Mouse (Mus musculus): ENCODE results near the gene Cbx8. TPM values are rescaled to one million over a fixed set of nuclear protein-coding genes. Genes with fewer than 3 reads are reported as not detected.
A peak's percentile ranks its signal among the peaks of the same experiment; 100 is the strongest.

Cbx8 gene
- polyA plus RNA-seq (2011; ENCODE audit: insufficient read depth, insufficient read length, low replicate concordance, missing spikeins), result 3.3 and 7.4 TPM in 2 replicates

- under 1% methylated on average over 63 of the region's 63 CpGs for WGBS
- H3K27ac ChIP-seq (ENCODE audit: control insufficient read depth, insufficient read depth, low read depth, low read length, poor library complexity), result peak within 1 kb of the TSS; percentile 90
- no peaks in the 10 kb centered on the region; the same call in 1 of the 2 replicates for H3K4me1 ChIP-seq (ENCODE audit: control insufficient read depth, insufficient read depth, low read length)
- peak within 1 kb of the TSS; percentile 90 for H3K4me3 ChIP-seq (replicated peaks; ENCODE audit: control insufficient read depth, low read depth, low read length)
- TF ChIP-seq CTCF (IDR thresholded peaks at IDR 0.05; ENCODE audit: control insufficient read depth, insufficient read depth, low read length) (no peak), POLR2A (IDR thresholded peaks at IDR 0.05; ENCODE audit: borderline replicate concordance, control insufficient read depth, low read depth, low read length) (peak; percentile 59)
Measured at GRCm38 (mm10) chr11:119040600-119041324, at the start of gene Cbx8. Gene Cbx8, minus strand, starts transcription at chr11:119040969.

- H3K4me1 ChIP-seq (ENCODE audit: control insufficient read depth, insufficient read depth, low read length), result peaks cover 3% of the 10 kb centered on the region
- H3K27ac ChIP-seq (ENCODE audit: control insufficient read depth, insufficient read depth, low read depth, low read length, poor library complexity), result peak overlapping the region; percentile 66
- WGBS, result under 1% methylated on average over 74 of the region's 75 CpGs
- TF ChIP-seq POLR2A (IDR thresholded peaks at IDR 0.05; ENCODE audit: borderline replicate concordance, control insufficient read depth, low read depth, low read length), result no peak
- peak overlapping the region; percentile 62 for H3K4me3 ChIP-seq (replicated peaks; ENCODE audit: control insufficient read depth, low read depth, low read length)
Measured at GRCm38 (mm10) chr11:119090076-119090960, 49.5 kb upstream of the Cbx8 start.

GRCm38 (mm10) chr11:119089235-119090075 is 48.7 kb upstream of the Cbx8 start:
- peaks cover 3% of the 10 kb centered on the region for H3K4me1 ChIP-seq (ENCODE audit: control insufficient read depth, insufficient read depth, low read length)
- peak overlapping the region; percentile 95 for H3K27ac ChIP-seq (ENCODE audit: control insufficient read depth, insufficient read depth, low read depth, low read length, poor library complexity)
- TF ChIP-seq POLR2A (IDR thresholded peaks at IDR 0.05; ENCODE audit: borderline replicate concordance, control insufficient read depth, low read depth, low read length) (no peak), CTCF (IDR thresholded peaks at IDR 0.05; ENCODE audit: control insufficient read depth, insufficient read depth, low read length) (no peak)
- H3K4me3 ChIP-seq (replicated peaks; ENCODE audit: control insufficient read depth, low read depth, low read length), result peak overlapping the region; percentile 44
- WGBS, result under 1% methylated on average over 41 of the region's 41 CpGs

- Histone ChIP-seq H3K4me3 (replicated peaks; ENCODE audit: control insufficient read depth, low read depth, low read length) (no peak overlapping the region), H3K27ac (ENCODE audit: control insufficient read depth, insufficient read depth, low read depth, low read length, poor library complexity) (peak overlapping the region; percentile 95), H3K4me1 (ENCODE audit: control insufficient read depth, insufficient read depth, low read length) (peaks cover 3% of the 10 kb centered on the region)
- 3% methylated on average over 28 of the region's 28 CpGs for WGBS
- TF ChIP-seq POLR2A (IDR thresholded peaks at IDR 0.05; ENCODE audit: borderline replicate concordance, control insufficient read depth, low read depth, low read length) (no peak), CTCF (IDR thresholded peaks at IDR 0.05; ENCODE audit: control insufficient read depth, insufficient read depth, low read length) (peak; percentile 31; the same call in 1 of the 2 replicates)
Measured at GRCm38 (mm10) chr11:119088391-119089234, 47.8 kb upstream of the Cbx8 start.

- H3K4me3 ChIP-seq (replicated peaks; ENCODE audit: control insufficient read depth, low read depth, low read length), result peak overlapping the region; percentile 58
- H3K4me1 ChIP-seq (ENCODE audit: control insufficient read depth, insufficient read depth, low read length), result peaks cover 3% of the 10 kb centered on the region
- WGBS, result 3% methylated on average over 35 of the region's 35 CpGs
- peak overlapping the region; percentile 95 for H3K27ac ChIP-seq (ENCODE audit: control insufficient read depth, insufficient read depth, low read depth, low read length, poor library complexity)
- TF ChIP-seq CTCF (IDR thresholded peaks at IDR 0.05; ENCODE audit: control insufficient read depth, insufficient read depth, low read length), result no peak
- no peak for TF ChIP-seq POLR2A (IDR thresholded peaks at IDR 0.05; ENCODE audit: borderline replicate concordance, control insufficient read depth, low read depth, low read length)
Measured at GRCm38 (mm10) chr11:119087301-119088082, 46.7 kb upstream of the Cbx8 start.

- Histone ChIP-seq H3K4me1 (ENCODE audit: control insufficient read depth, insufficient read depth, low read length) (peaks cover 3% of the 10 kb centered on the region), H3K27ac (ENCODE audit: control insufficient read depth, insufficient read depth, low read depth, low read length, poor library complexity) (peak within 1 kb of the TSS; percentile 95), H3K4me3 (replicated peaks; ENCODE audit: control insufficient read depth, low read depth, low read length) (peak within 1 kb of the TSS; percentile 94)
- under 1% methylated on average over 65 of the region's 67 CpGs for WGBS
- TF ChIP-seq POLR2A (IDR thresholded peaks at IDR 0.05; ENCODE audit: borderline replicate concordance, control insufficient read depth, low read depth, low read length) (peak; percentile 90), CTCF (IDR thresholded peaks at IDR 0.05; ENCODE audit: control insufficient read depth, insufficient read depth, low read length) (no peak)
Measured at GRCm38 (mm10) chr11:119086144-119086971, 45.6 kb upstream of the Cbx8 start, which contains the start of gene Cbx4. Gene Cbx4, minus strand, starts transcription at chr11:119086221.

Measured in bone marrow, adult 2 months (tissue).